Comparison of ENCODE assay signal across 19 mouse cellular contexts in the genomic region with DNA sequence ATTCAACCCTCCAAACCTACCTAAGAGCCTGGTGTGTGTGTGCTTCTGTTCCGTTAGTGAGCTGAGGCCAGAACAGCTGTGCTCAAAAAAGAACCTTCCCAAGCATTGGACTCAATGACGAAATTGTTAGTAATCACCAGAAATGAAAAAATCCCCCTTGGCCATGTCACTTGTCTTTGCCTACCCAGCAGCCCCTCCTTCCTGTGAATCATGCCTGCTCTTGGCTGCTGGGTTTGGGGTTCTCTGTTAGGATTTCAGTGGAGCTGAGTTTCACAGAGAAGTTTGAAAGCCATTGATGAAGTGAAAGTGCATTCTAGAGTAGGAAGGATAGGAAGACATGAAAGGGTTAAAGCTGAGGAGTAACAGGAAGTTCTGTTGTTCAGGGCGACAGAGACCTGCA. TPM values are rescaled to one million over a fixed set of nuclear protein-coding genes. Genes with fewer than 3 reads are reported as not detected.
A peak's percentile ranks its signal among the peaks of the same experiment; 100 is the strongest.
DNase-seq lines count a peak whose midpoint lies in the region; ATAC-seq lines count a peak whose summit lies in the region.
"Had no signal": no experiment of that assay in that cellular context is flagged by ENCODE, and none has a peak within 500 bp of the region (broad histone marks: within the 10 kb centered on the region; RNA-seq: fewer than 3 reads in every experiment).

No protein-coding gene starts in this region.

- H3K36me3 ChIP-seq in heart, embryonic 12.5 days = peaks cover 50% of the 10 kb centered on the region
- H3K36me3 ChIP-seq in heart, embryonic 10.5 days = peaks cover 57% of the 10 kb centered on the region
- peaks cover 64% of the 10 kb centered on the region for H3K36me3 ChIP-seq in limb, embryonic 10.5 days

- no peak overlapping the region for H3K4me2 ChIP-seq in heart, embryonic 12.5 days
- H3K4me2 ChIP-seq: embryonic facial prominence, embryonic 12.5 days; hindbrain, embryonic 14.5 days; liver, embryonic 13.5 days; neural tube, embryonic 13.5 days had no signal

- no peak overlapping the region for H3K9ac ChIP-seq in heart, embryonic 12.5 days
- H3K9ac ChIP-seq: embryonic facial prominence, embryonic 12.5 days; hindbrain, embryonic 14.5 days; liver, embryonic 13.5 days; neural tube, embryonic 13.5 days had no signal

- H3K4me3 ChIP-seq in heart, embryonic 12.5 days = no peak overlapping the region
- no peak overlapping the region for H3K4me3 ChIP-seq in heart, embryonic 10.5 days
- no peak overlapping the region for H3K4me3 ChIP-seq in limb, embryonic 10.5 days
- H3K4me3 ChIP-seq: embryonic facial prominence, embryonic 12.5 days; heart, adult 2 months; left cerebral cortex, adult 2 months; liver, embryonic 13.5 days; neural tube, embryonic 13.5 days had no signal

- WGBS in heart, embryonic 12.5 days = 61% methylated on average over 3 of the region's 3 CpGs
- 60% methylated on average over 3 of the region's 3 CpGs for WGBS in heart, embryonic 10.5 days
- 66% methylated on average over 3 of the region's 3 CpGs for WGBS in limb, embryonic 10.5 days

- no peaks in the 10 kb centered on the region for H3K9me3 ChIP-seq in heart, embryonic 12.5 days (replicated peaks)
- no peaks in the 10 kb centered on the region for H3K9me3 ChIP-seq in heart, embryonic 10.5 days
- no peaks in the 10 kb centered on the region for H3K9me3 ChIP-seq in limb, embryonic 10.5 days (replicated peaks)
- H3K9me3 ChIP-seq: embryonic facial prominence, embryonic 12.5 days; liver, embryonic 13.5 days; neural tube, embryonic 13.5 days had no signal

- DNase-seq in heart, embryonic 10.5 days (ENCODE audit: low spot score) = no peak
- DNase-seq in thymus, postnatal 0 days (ENCODE audit: low spot score) = peak; percentile 26
- no peak for DNase-seq in thymus, adult 18-20 months
- peak; percentile 19 for DNase-seq in induced T-regulatory cell, adult 2 months (ENCODE audit: low read depth)
- DNase-seq in limb, embryonic 10.5 days (ENCODE audit: low spot score) = no peak
- DNase-seq in testis, postnatal 14 days (ENCODE audit: low spot score) = no peak
- DNase-seq: cerebellum, adult 8-10 months; gastrocnemius, postnatal 10 days; heart, adult 2 months; kidney, postnatal 25 days; liver, embryonic 13.5 days; right cerebral cortex, postnatal 14 days; thymus, postnatal 4 days had no signal

- no peaks in the 10 kb centered on the region for H3K27me3 ChIP-seq in heart, embryonic 12.5 days (replicated peaks)
- no peaks in the 10 kb centered on the region for H3K27me3 ChIP-seq in heart, embryonic 10.5 days (ENCODE audit: insufficient read depth, poor library complexity, severe bottlenecking)
- H3K27me3 ChIP-seq in limb, embryonic 10.5 days (ENCODE audit: low read depth, poor library complexity, severe bottlenecking) = no peaks in the 10 kb centered on the region
- H3K27me3 ChIP-seq: embryonic facial prominence, embryonic 12.5 days; liver, embryonic 13.5 days; neural tube, embryonic 13.5 days had no signal

- H3K4me1 ChIP-seq in heart, embryonic 12.5 days (replicated peaks) = peaks cover 23% of the 10 kb centered on the region
- H3K4me1 ChIP-seq in heart, embryonic 10.5 days = peaks cover 14% of the 10 kb centered on the region; the same call in 1 of the 2 replicates
- no peaks in the 10 kb centered on the region for H3K4me1 ChIP-seq in limb, embryonic 10.5 days
- H3K4me1 ChIP-seq: embryonic facial prominence, embryonic 12.5 days; neural tube, embryonic 13.5 days had no signal

- ATAC-seq in heart, embryonic 12.5 days (ENCODE audit: insufficient number of reproducible peaks, low FRiP score) = no peak
- ATAC-seq: intestine, embryonic 16.5 days had no signal

- H3K27ac ChIP-seq in heart, embryonic 12.5 days (ENCODE audit: poor library complexity, severe bottlenecking) = peak overlapping the region; percentile 46; the same call in 1 of the 2 replicates
- no peak overlapping the region for H3K27ac ChIP-seq in heart, embryonic 10.5 days
- no peak overlapping the region for H3K27ac ChIP-seq in limb, embryonic 10.5 days
- H3K27ac ChIP-seq: embryonic facial prominence, embryonic 12.5 days; heart, adult 2 months; hindbrain, embryonic 14.5 days; left cerebral cortex, adult 2 months; liver, embryonic 13.5 days; neural tube, embryonic 13.5 days had no signal

RNA-seq across cellular contexts. Expression of a gene that starts 29.9 kb away (rescaled TPM):
- 35.6 and 36.9 TPM in 2 replicates for polyA plus RNA-seq in heart, embryonic 12.5 days (2016; fragmentation: Nextera tagmentation; extraction: Ambion mirVana)
- polyA plus RNA-seq in heart, embryonic 10.5 days (2016; fragmentation: Nextera tagmentation; extraction: Ambion mirVana) = 35.6 and 38.8 TPM in 2 replicates
- 90.2 and 104 TPM in 2 replicates for polyA plus RNA-seq in thymus, postnatal 0 days (2015; fragmentation: Nextera tagmentation; extraction: Ambion mirVana)
- polyA plus RNA-seq in limb, embryonic 10.5 days (2016; fragmentation: Nextera tagmentation; extraction: Ambion mirVana) = 39.1 and 43.0 TPM in 2 replicates

RNA-seq across cellular contexts. Expression of a gene that starts 30.9 kb away (rescaled TPM):
- 93.3 and 100 TPM in 2 replicates for polyA plus RNA-seq in heart, embryonic 12.5 days (2016; fragmentation: Nextera tagmentation; extraction: Ambion mirVana)
- 92.8 and 108 TPM in 2 replicates for polyA plus RNA-seq in heart, embryonic 10.5 days (2016; fragmentation: Nextera tagmentation; extraction: Ambion mirVana)
- polyA plus RNA-seq in thymus, postnatal 0 days (2015; fragmentation: Nextera tagmentation; extraction: Ambion mirVana) = 81.0 and 92.7 TPM in 2 replicates
- 114 and 116 TPM in 2 replicates for polyA plus RNA-seq in limb, embryonic 10.5 days (2016; fragmentation: Nextera tagmentation; extraction: Ambion mirVana)

Comparison
In these comparisons a context has a peak if more than half of its experiments do, and no peak if none do; other contexts are left out.
1. DNase-seq: peak in thymus, postnatal 0 days (single experiment) and induced T-regulatory cell, adult 2 months (single experiment); none in heart, embryonic 10.5 days (single experiment), thymus, adult 18-20 months (0 of 2), limb, embryonic 10.5 days (single experiment) and testis, postnatal 14 days (single experiment).